Mouse (Mus musculus) spleen, adult 2 months (tissue): Measurements from ENCODE around the gene Tex19.1.

Experiments
- CTCF ChIP-seq: fragments of 200-500 bp; IDR thresholded peaks from 2 replicates; pipeline ENCODE4 v1.5.1; 2011; ENCODE audit warnings: mild to moderate bottlenecking, inconsistent platforms; ENCODE audit not compliant: insufficient read depth, insufficient read length, insufficient replicate concordance; ENCODE audit errors: extremely low read depth
- POLR2A ChIP-seq: fragments of 200-500 bp; IDR thresholded peaks from 2 replicates; pipeline ENCODE4 v1.6.1; 2011; ENCODE audit warnings: low read depth, low read length, inconsistent platforms

DNA sequence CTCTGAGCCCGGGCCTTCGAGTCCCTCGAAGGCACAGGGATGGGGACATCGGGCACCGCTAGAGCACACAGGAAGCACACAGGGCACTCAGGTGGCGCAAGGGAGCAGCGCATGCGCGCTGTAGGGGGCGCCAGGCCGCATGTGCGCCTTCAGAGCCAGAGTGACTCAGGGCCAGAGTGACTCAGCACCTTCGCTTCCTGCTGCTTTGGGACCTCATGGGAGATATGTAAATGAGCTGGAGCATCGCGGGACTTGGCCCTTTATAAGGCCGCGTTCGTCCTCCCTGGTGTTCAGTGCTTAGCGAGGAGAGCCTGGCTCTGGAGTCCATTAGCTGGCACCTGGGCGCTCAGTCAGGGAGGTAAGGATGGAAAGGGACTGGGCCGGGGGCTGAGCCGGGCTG lies at the start of gene Tex19.1:
- TF ChIP-seq CTCF (no peak), POLR2A (no peak)
